Mouse (Mus musculus): Measurements from ENCODE around the gene Heg1. TPM values are rescaled to one million over a fixed set of nuclear protein-coding genes. Genes with fewer than 3 reads are reported as not detected.

Gene Heg1
- total RNA-seq, 2 experiments from 2014 or later: 26.6 to 43.2 TPM

GRCm38 (mm10) chr16:33766757-33767156, 82.6 kb downstream of the Heg1 start:
- ATAC-seq (replicated peaks; ENCODE audit: poor library complexity): no peak

GRCm38 (mm10) chr16:33768491-33769278, 84.5 kb downstream of the Heg1 start:
- no peak for ATAC-seq (replicated peaks; ENCODE audit: poor library complexity)

DNA sequence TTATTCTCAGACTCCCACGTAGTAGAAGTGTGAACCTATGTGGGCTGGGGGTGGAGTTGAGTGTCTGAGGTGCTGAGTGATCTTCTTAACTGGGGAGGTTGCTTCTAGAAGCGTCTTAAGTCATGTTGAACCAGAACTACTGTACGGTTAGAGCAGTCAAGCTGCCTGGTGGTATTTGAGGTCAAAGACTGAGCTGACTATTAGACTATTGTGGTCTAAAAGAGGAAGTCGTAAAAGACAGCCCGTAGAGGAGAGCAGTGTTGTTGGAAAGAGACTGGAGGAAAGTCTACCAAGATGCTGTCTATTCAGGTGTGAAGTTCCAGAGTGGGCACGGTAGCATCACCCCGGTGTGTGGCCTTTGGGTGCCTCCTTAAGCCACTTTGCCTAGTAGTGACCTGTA, 85.7 kb downstream of the Heg1 start:
- peak; percentile 74 for ATAC-seq (replicated peaks; ENCODE audit: poor library complexity)

- ATAC-seq (replicated peaks; ENCODE audit: poor library complexity): no peak
These were observed 86.7 kb downstream of the Heg1 start for GRCm38 (mm10) chr16:33770778-33771454.

- peak; percentile 42 for ATAC-seq (replicated peaks; ENCODE audit: poor library complexity)
These were observed 88.6 kb downstream of the Heg1 start for GRCm38 (mm10) chr16:33772809-33773208.

- no peak for ATAC-seq (replicated peaks; ENCODE audit: poor library complexity)
These were observed 90.8 kb downstream of the Heg1 start for GRCm38 (mm10) chr16:33774972-33775371.

DNA sequence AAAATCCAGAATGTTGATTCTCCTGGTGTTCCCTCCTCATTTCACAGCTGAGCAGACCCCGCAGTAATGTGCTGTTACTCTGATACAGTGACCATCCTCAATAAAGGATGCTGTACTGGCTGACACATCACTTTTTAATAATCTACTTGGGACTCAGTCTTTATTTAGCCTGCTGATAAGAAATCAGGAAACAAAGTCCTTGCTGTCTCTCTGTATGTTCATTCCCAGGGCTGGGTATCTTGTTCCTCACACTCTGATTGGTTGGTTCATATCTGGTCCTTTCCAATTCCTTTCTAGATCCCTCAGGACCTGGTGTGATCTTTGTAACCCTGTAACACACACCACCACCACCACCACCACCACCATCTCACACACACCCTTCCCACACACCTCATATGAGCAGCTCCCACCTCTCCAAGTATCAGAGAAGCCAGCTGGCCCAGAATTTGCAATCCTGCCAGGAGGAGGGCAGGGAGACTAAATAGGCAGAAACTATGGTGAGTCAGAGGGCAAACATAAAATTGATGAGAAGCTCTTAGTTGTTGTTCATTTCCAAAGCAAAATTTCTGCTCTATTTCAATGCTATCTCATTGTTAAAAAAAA, 91.7 kb downstream of the Heg1 start:
- no peak for ATAC-seq (replicated peaks; ENCODE audit: poor library complexity)

DNA sequence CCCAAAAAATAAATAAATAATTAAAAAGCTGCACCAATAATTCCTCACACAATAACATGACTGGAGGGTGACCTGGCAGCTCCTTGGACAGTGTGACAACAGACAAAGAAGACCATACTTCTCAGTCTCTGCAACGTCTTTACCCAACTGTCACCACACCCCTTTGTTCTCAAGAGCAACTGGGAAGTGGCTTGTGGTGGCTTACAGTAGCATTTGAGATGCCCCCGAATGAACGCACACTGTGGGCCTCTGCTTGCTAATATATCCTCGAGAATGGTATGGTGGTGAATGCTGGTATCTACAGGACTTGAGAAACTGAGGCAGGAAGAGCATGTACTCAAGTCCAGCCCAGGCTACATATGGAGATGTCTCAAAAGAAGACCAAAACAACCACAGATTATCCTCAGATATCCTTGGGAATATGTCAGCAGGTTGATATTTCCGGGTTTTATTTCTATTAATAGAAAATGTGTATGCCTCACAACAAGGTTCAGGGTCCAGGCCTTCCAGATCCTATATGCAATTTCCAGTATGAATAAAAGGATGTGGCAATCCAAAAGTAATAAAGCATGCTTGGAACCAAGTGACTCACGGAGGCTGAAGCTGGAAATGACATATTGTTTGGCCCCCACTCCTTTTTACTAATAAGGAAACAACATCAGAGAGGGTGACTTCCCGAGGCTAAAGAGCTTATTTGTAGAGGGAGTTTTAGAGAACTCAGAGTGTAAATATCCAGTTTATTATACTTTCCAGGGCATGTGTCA, 92.8 kb downstream of the Heg1 start:
- ATAC-seq (replicated peaks; ENCODE audit: poor library complexity): peak; percentile 56

DNA sequence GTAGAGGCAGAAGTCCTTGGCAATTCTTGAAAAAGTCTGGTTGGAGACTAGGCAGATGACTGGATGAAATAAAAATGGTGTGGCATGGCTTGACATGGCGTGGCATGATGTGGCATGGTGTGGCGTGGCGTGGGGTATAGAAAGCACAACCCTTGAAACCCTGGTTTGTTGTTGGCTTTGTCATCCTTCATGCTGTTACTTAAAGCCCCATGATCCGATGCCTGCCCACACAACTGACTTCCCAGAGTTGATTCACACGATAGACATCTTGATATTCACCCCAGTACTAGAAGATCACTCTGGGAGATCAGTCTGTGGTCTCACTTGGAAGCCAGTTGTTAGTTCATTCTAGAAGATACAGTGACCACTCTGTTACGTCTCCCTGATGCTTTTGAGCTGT, 93.4 kb downstream of the Heg1 start:
- no peak for ATAC-seq (replicated peaks; ENCODE audit: poor library complexity)

GRCm38 (mm10) chr16:33781789-33782728, 97.9 kb downstream of the Heg1 start:
- ATAC-seq (replicated peaks; ENCODE audit: poor library complexity): peak; percentile 21

DNA sequence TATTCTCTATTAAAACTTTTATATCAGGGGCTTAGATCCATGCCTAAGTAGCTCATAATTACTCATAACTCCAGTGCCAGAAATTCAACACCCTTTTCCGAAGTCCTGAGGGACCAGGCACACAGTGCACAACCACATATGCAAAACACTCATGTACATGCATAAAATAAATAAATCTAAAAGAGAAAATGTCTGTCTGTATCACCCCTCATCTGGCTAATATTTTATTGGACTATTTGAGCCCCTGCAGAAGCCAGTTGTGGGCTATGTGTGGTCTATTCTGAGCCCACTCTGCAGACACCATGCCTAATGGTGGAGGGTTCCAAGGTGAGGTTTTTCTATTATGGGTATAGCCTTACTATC, 98.5 kb downstream of the Heg1 start:
- ATAC-seq (replicated peaks; ENCODE audit: poor library complexity): no peak

GRCm38 (mm10) chr16:33784547-33784946, 100.4 kb downstream of the Heg1 start:
- no peak for ATAC-seq (replicated peaks; ENCODE audit: poor library complexity)

DNA sequence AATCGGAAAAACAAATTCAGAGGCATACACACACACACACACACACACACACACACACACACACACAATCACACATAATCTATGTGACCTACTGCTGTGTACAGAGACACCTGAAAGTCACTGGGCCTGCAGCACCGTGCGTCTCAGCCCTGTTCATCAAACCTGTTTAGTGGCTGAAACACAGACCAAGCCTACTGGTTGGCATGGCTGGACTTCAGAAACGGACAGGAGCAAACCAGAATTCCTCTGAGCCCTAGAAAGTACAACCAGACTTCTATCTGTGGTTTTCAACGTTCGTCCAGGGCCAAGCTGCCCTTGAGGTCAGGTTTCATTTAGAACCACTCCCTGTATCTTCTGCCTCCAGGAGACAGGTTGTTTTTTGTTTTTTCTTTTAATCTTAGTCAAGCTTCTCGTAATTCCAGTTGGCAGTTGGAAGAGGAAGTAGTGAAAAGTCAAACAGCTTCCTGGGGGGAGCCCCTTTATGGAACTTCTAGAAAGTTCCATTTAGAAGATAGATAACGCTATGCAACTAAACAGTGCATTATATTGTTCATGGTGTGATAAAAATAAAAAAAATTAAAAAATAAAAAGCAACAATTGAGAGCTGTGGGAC, 101.0 kb downstream of the Heg1 start:
- peak; percentile 67 for ATAC-seq (replicated peaks; ENCODE audit: poor library complexity)

- peak; percentile 62 for ATAC-seq (replicated peaks; ENCODE audit: poor library complexity)
These were observed 102.7 kb downstream of the Heg1 start for GRCm38 (mm10) chr16:33786657-33787390.

- ATAC-seq (replicated peaks; ENCODE audit: poor library complexity): peak; percentile 5; the same call in 1 of the 2 replicates
These were observed 109.9 kb downstream of the Heg1 start, which contains the start of gene Muc13 for GRCm38 (mm10) chr16:33793846-33794791. Gene Muc13 (plus strand): TSS chr16:33794037.

DNA sequence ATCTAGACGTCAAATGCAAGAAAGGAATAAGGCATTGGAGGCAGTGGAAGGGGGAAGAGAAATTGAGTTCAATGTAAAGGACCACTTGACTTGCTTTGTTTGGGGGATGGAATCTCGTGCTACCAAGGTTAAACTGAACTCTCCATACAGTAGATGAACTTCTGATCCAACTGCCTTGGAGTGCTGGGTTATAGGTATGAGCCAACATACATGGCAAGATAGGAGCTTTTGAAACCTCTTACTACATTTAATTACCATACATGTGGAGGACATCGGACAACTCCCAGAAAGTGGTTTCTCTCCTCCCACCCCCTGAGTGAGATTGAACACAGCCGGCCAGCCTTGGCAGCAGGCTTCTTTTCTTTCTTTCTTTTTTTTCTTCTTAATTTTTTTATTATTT, 110.9 kb downstream of the Heg1 start:
- ATAC-seq (replicated peaks; ENCODE audit: poor library complexity): 0 out of 2 replicates have a peak, but pooled peaks have one; percentile 7

- ATAC-seq (replicated peaks; ENCODE audit: poor library complexity): peak; percentile 54
These were observed 111.7 kb downstream of the Heg1 start for GRCm38 (mm10) chr16:33795887-33796286.

DNA sequence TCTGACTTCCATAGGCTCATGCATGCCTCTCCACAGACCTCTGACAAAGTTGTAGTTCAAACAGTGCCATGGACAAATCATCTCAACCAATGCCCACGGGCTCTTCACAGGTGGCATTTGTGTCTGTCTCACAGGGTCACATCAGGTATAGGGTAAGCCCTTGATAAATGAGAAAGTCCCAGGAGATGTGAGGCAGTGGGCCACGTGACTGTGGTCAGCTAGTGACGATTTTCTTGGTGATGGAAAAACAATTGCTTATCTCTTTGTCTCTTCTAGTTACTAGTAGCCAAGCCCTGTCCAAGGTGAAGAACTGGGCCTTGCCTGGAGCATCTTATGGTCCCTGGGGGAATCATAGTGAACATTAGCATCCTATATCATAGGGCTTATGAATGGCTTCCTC, 112.6 kb downstream of the Heg1 start:
- ATAC-seq (replicated peaks; ENCODE audit: poor library complexity): no peak
